19 mouse cellular contexts compared by ENCODE assay signal in genomic region chr3:151883881-151884280, GRCm38 (mm10). TPM values are rescaled to one million over a fixed set of nuclear protein-coding genes. Genes with fewer than 3 reads are reported as not detected.
"Had no signal": no experiment of that assay in that cellular context is flagged by ENCODE, and none has a peak within 500 bp of the region (broad histone marks: within the 10 kb centered on the region; RNA-seq: fewer than 3 reads in every experiment).

No protein-coding gene starts in this region.

- H3K4me1 ChIP-seq: midbrain, embryonic 10.5 days; midbrain, embryonic 12.5 days; neural tube, embryonic 13.5 days; neural tube, embryonic 15.5 days had no signal

- H3K27me3 ChIP-seq: midbrain, embryonic 12.5 days; neural tube, embryonic 13.5 days; neural tube, embryonic 15.5 days had no signal

- H3K27ac ChIP-seq: midbrain, embryonic 10.5 days; midbrain, embryonic 12.5 days; neural tube, embryonic 13.5 days; neural tube, embryonic 15.5 days had no signal

- DNase-seq: lung, embryonic 14.5 days; lung, postnatal 10 days; lung, postnatal 4 days; midbrain, embryonic 14.5 days; retina, postnatal 1 day; right cerebral cortex, adult 18-20 months; right cerebral cortex, postnatal 25 days; right cerebral cortex, postnatal 4 days; spleen, adult 18-20 months; thymus, adult 18-20 months; thymus, postnatal 25 days; thymus, postnatal 4 days had no signal

- H3K36me3 ChIP-seq: midbrain, embryonic 10.5 days; midbrain, embryonic 12.5 days; neural tube, embryonic 13.5 days; neural tube, embryonic 15.5 days had no signal

- H3K4me2 ChIP-seq: lung, embryonic 14.5 days; midbrain, embryonic 12.5 days; neural tube, embryonic 13.5 days; neural tube, embryonic 15.5 days had no signal

- ATAC-seq: midbrain, embryonic 16.5 days had no signal

- H3K4me3 ChIP-seq: midbrain, embryonic 10.5 days; midbrain, embryonic 12.5 days; myocyte; neural tube, embryonic 13.5 days; neural tube, embryonic 15.5 days had no signal

- H3K9me3 ChIP-seq: midbrain, embryonic 10.5 days; midbrain, embryonic 12.5 days; neural tube, embryonic 13.5 days; neural tube, embryonic 15.5 days had no signal

- H3K9ac ChIP-seq: lung, embryonic 14.5 days; midbrain, embryonic 12.5 days; neural tube, embryonic 13.5 days; neural tube, embryonic 15.5 days had no signal

RNA-seq across cellular contexts. Expression of gene Ptgfr, which starts 46.5 kb away (rescaled TPM):
- total RNA-seq: megakaryocyte-erythroid progenitor cell, adult 5-6 weeks had no signal
